Mouse (Mus musculus): Measurements from ENCODE around the gene Atxn10.

The Atxn10 gene

GRCm38 (mm10) chr15:85403256-85403731, 67.2 kb downstream of the Atxn10 start:
- DNase-seq (ENCODE audit: low spot score in 2 of 2) = peak; percentile 83 to 90

GRCm38 (mm10) chr15:85404739-85405138, 68.7 kb downstream of the Atxn10 start:
- DNase-seq (ENCODE audit: low spot score in 2 of 2) = no peak

GRCm38 (mm10) chr15:85405567-85405966, 69.5 kb downstream of the Atxn10 start:
- no peak for DNase-seq (ENCODE audit: low spot score in 2 of 2)

GRCm38 (mm10) chr15:85406846-85407245, 70.8 kb downstream of the Atxn10 start:
- no peak for DNase-seq (ENCODE audit: low spot score in 2 of 2)

GRCm38 (mm10) chr15:85407342-85407741, 71.3 kb downstream of the Atxn10 start:
- DNase-seq (ENCODE audit: low spot score in 2 of 2) = no peak

GRCm38 (mm10) chr15:85408790-85409189, 72.7 kb downstream of the Atxn10 start:
- DNase-seq (ENCODE audit: low spot score in 2 of 2) = no peak

GRCm38 (mm10) chr15:85409245-85409783, 73.3 kb downstream of the Atxn10 start:
- DNase-seq (ENCODE audit: low spot score in 2 of 2) = no peak

GRCm38 (mm10) chr15:85409836-85410235, 73.8 kb downstream of the Atxn10 start:
- DNase-seq (ENCODE audit: low spot score in 2 of 2) = no peak

GRCm38 (mm10) chr15:85414620-85415019, 78.6 kb downstream of the Atxn10 start:
- DNase-seq (ENCODE audit: low spot score in 2 of 2) = no peak

GRCm38 (mm10) chr15:85420686-85421085, 84.6 kb downstream of the Atxn10 start:
- no peak for DNase-seq (ENCODE audit: low spot score in 2 of 2)

- DNase-seq (ENCODE audit: low spot score in 2 of 2) = no peak
These were observed 88.2 kb downstream of the Atxn10 start for GRCm38 (mm10) chr15:85424197-85424596.

GRCm38 (mm10) chr15:85428140-85428539, 92.1 kb downstream of the Atxn10 start:
- DNase-seq (ENCODE audit: low spot score in 2 of 2) = peak; percentile 23 to 67

- DNase-seq (ENCODE audit: low spot score in 2 of 2) = no peak
These were observed 106.5 kb downstream of the Atxn10 start for GRCm38 (mm10) chr15:85442568-85442967.

- DNase-seq (ENCODE audit: low spot score in 2 of 2) = no peak
These were observed 110.6 kb downstream of the Atxn10 start for GRCm38 (mm10) chr15:85446652-85447051.

- no peak for DNase-seq (ENCODE audit: low spot score in 2 of 2)
These were observed 120.8 kb downstream of the Atxn10 start for GRCm38 (mm10) chr15:85456891-85457290.

GRCm38 (mm10) chr15:85457838-85458237, 121.8 kb downstream of the Atxn10 start:
- DNase-seq (ENCODE audit: low spot score in 2 of 2) = no peak

GRCm38 (mm10) chr15:85458631-85459082, 122.6 kb downstream of the Atxn10 start:
- DNase-seq (ENCODE audit: low spot score in 2 of 2) = no peak

- DNase-seq (ENCODE audit: low spot score in 2 of 2) = no peak
These were observed 125.5 kb downstream of the Atxn10 start for GRCm38 (mm10) chr15:85461541-85461940.

GRCm38 (mm10) chr15:85462138-85462537, 126.1 kb downstream of the Atxn10 start:
- peak in 1 of 2 experiments; percentile 65 for DNase-seq (ENCODE audit: low spot score in 2 of 2)

- no peak for DNase-seq (ENCODE audit: low spot score in 2 of 2)
These were observed 127.2 kb downstream of the Atxn10 start for GRCm38 (mm10) chr15:85463027-85463790.

- no peak for DNase-seq (ENCODE audit: low spot score in 2 of 2)
These were observed 128.1 kb downstream of the Atxn10 start for GRCm38 (mm10) chr15:85464190-85464589.

- no peak for DNase-seq (ENCODE audit: low spot score in 2 of 2)
These were observed 128.9 kb downstream of the Atxn10 start for GRCm38 (mm10) chr15:85464823-85465565.
